Mouse (Mus musculus): ENCODE measurements around the gene Defb19. TPM values are rescaled to one million over a fixed set of nuclear protein-coding genes. Genes with fewer than 3 reads are reported as not detected.
A peak's percentile ranks its signal among the peaks of the same experiment; 100 is the strongest.

The Defb19 gene
- polyA plus RNA-seq, 1 experiment from 2014 or later: 0.36 TPM

GRCm38 (mm10) chr2:152624566-152624965, 44.5 kb upstream of the Defb19 start:
- Histone ChIP-seq H3K4me3 (ENCODE audit: low read depth, low read length) (no peak overlapping the region), H3K9me3 (ENCODE audit: low read length) (no peaks in the 10 kb centered on the region), H3K4me1 (ENCODE audit: insufficient read depth, low read depth, low read length) (no peaks in the 10 kb centered on the region), H3K9ac (replicated peaks; ENCODE audit: low read depth) (no peak overlapping the region), H3K27ac (ENCODE audit: low read length) (no peak overlapping the region), H3K27me3 (replicated peaks; ENCODE audit: insufficient read depth, low read length) (no peaks in the 10 kb centered on the region), H3K36me3 (ENCODE audit: insufficient read depth, low read length) (no peaks in the 10 kb centered on the region), H3K4me2 (replicated peaks; ENCODE audit: low read depth, low read length) (no peak overlapping the region)
- ATAC-seq (no peak), DNase-seq (ENCODE audit: low spot score) (no peak)
- TF ChIP-seq EP300 (IDR thresholded peaks at IDR 0.05) (no peak), CTCF (IDR thresholded peaks at IDR 0.05) (no peak)
- WGBS: 85% methylated on average over 2 of the region's 2 CpGs

- no peak within 1 kb of the TSS for H3K4me2 ChIP-seq (replicated peaks; ENCODE audit: low read depth, low read length)
- no peaks in the 10 kb centered on the region for H3K4me1 ChIP-seq (ENCODE audit: insufficient read depth, low read depth, low read length)
- TF ChIP-seq CTCF (IDR thresholded peaks at IDR 0.05) (no peak), EP300 (IDR thresholded peaks at IDR 0.05) (no peak)
- H3K9me3 ChIP-seq (ENCODE audit: low read length): no peaks in the 10 kb centered on the region
- no peak within 1 kb of the TSS for H3K27ac ChIP-seq (ENCODE audit: low read length)
- H3K27me3 ChIP-seq (replicated peaks; ENCODE audit: insufficient read depth, low read length): no peaks in the 10 kb centered on the region
- 75% methylated on average over 7 of the region's 7 CpGs for WGBS
- no peak within 1 kb of the TSS for H3K4me3 ChIP-seq (ENCODE audit: low read depth, low read length)
- H3K9ac ChIP-seq (replicated peaks; ENCODE audit: low read depth): no peak within 1 kb of the TSS
- DNase-seq (ENCODE audit: low spot score): no peak
- H3K36me3 ChIP-seq (ENCODE audit: insufficient read depth, low read length): no peaks in the 10 kb centered on the region
- no peak for ATAC-seq
Observed at GRCm38 (mm10) chr2:152622953-152623352, 42.8 kb upstream of the Defb19 start, which contains the start of gene Defb25. Gene Defb25, minus strand, starts transcription at chr2:152623053.

GRCm38 (mm10) chr2:152622151-152622550, 42.0 kb upstream of the Defb19 start:
- Histone ChIP-seq H3K9me3 (ENCODE audit: low read length) (no peaks in the 10 kb centered on the region), H3K27me3 (replicated peaks; ENCODE audit: insufficient read depth, low read length) (no peaks in the 10 kb centered on the region), H3K9ac (replicated peaks; ENCODE audit: low read depth) (no peak overlapping the region), H3K4me1 (ENCODE audit: insufficient read depth, low read depth, low read length) (no peaks in the 10 kb centered on the region), H3K27ac (ENCODE audit: low read length) (no peak overlapping the region), H3K4me3 (ENCODE audit: low read depth, low read length) (no peak overlapping the region), H3K36me3 (ENCODE audit: insufficient read depth, low read length) (no peaks in the 10 kb centered on the region), H3K4me2 (replicated peaks; ENCODE audit: low read depth, low read length) (no peak overlapping the region)
- no peak for ATAC-seq
- DNase-seq (ENCODE audit: low spot score): no peak
- WGBS: 79% methylated on average over 13 of the region's 13 CpGs
- TF ChIP-seq CTCF (IDR thresholded peaks at IDR 0.05): no peak
- TF ChIP-seq EP300 (IDR thresholded peaks at IDR 0.05): no peak

GRCm38 (mm10) chr2:152620367-152621134, 40.4 kb upstream of the Defb19 start:
- H3K36me3 ChIP-seq (ENCODE audit: insufficient read depth, low read length): no peaks in the 10 kb centered on the region
- peak; percentile 16; the same call in 1 of the 2 replicates for ATAC-seq
- no peak overlapping the region for H3K27ac ChIP-seq (ENCODE audit: low read length)
- no peak for TF ChIP-seq EP300 (IDR thresholded peaks at IDR 0.05)
- TF ChIP-seq CTCF (IDR thresholded peaks at IDR 0.05): no peak
- H3K27me3 ChIP-seq (replicated peaks; ENCODE audit: insufficient read depth, low read length): no peaks in the 10 kb centered on the region
- no peak overlapping the region for H3K4me3 ChIP-seq (ENCODE audit: low read depth, low read length)
- no peak overlapping the region for H3K9ac ChIP-seq (replicated peaks; ENCODE audit: low read depth)
- H3K4me2 ChIP-seq (replicated peaks; ENCODE audit: low read depth, low read length): no peak overlapping the region
- H3K9me3 ChIP-seq (ENCODE audit: low read length): no peaks in the 10 kb centered on the region
- 58% methylated on average over 9 of the region's 9 CpGs for WGBS
- peak; percentile 40 for DNase-seq (ENCODE audit: low spot score)
- H3K4me1 ChIP-seq (ENCODE audit: insufficient read depth, low read depth, low read length): no peaks in the 10 kb centered on the region

GRCm38 (mm10) chr2:152617374-152617773, 37.3 kb upstream of the Defb19 start:
- H3K27ac ChIP-seq (ENCODE audit: low read length): no peak overlapping the region
- ATAC-seq: no peak
- H3K4me3 ChIP-seq (ENCODE audit: low read depth, low read length): no peak overlapping the region
- H3K9ac ChIP-seq (replicated peaks; ENCODE audit: low read depth): no peak overlapping the region
- no peaks in the 10 kb centered on the region for H3K36me3 ChIP-seq (ENCODE audit: insufficient read depth, low read length)
- no peaks in the 10 kb centered on the region for H3K9me3 ChIP-seq (ENCODE audit: low read length)
- TF ChIP-seq EP300 (IDR thresholded peaks at IDR 0.05) (no peak), CTCF (IDR thresholded peaks at IDR 0.05) (peak; percentile 58)
- WGBS: 56% methylated on average over 5 of the region's 5 CpGs
- DNase-seq (ENCODE audit: low spot score): no peak
- no peaks in the 10 kb centered on the region for H3K4me1 ChIP-seq (ENCODE audit: insufficient read depth, low read depth, low read length)
- no peaks in the 10 kb centered on the region for H3K27me3 ChIP-seq (replicated peaks; ENCODE audit: insufficient read depth, low read length)
- H3K4me2 ChIP-seq (replicated peaks; ENCODE audit: low read depth, low read length): no peak overlapping the region

GRCm38 (mm10) chr2:152616470-152616869, 36.4 kb upstream of the Defb19 start:
- Histone ChIP-seq H3K27me3 (replicated peaks; ENCODE audit: insufficient read depth, low read length) (no peaks in the 10 kb centered on the region), H3K9ac (replicated peaks; ENCODE audit: low read depth) (no peak overlapping the region), H3K27ac (ENCODE audit: low read length) (no peak overlapping the region), H3K9me3 (ENCODE audit: low read length) (no peaks in the 10 kb centered on the region), H3K36me3 (ENCODE audit: insufficient read depth, low read length) (no peaks in the 10 kb centered on the region), H3K4me1 (ENCODE audit: insufficient read depth, low read depth, low read length) (no peaks in the 10 kb centered on the region), H3K4me2 (replicated peaks; ENCODE audit: low read depth, low read length) (no peak overlapping the region), H3K4me3 (ENCODE audit: low read depth, low read length) (no peak overlapping the region)
- DNase-seq (ENCODE audit: low spot score): no peak
- no peak for TF ChIP-seq EP300 (IDR thresholded peaks at IDR 0.05)
- TF ChIP-seq CTCF (IDR thresholded peaks at IDR 0.05): no peak
- ATAC-seq: no peak
- 54% methylated on average over 6 of the region's 6 CpGs for WGBS
